Mouse (Mus musculus): ENCODE measurements at regions not wholly inside any gene's neighbourhood (a gene's known extent, or its start where the extent isn't known, plus 50 kb on each side); places are given as distances from the start of the nearest gene placed in this dataset.

GRCm38 (mm10) chr4:56387051-56387450 lies 352.8 kb upstream of the Gm26657 start:
- H3K27me3 ChIP-seq (replicated peaks; ENCODE audit: control insufficient read depth, insufficient read depth, low read length), result no peaks in the 10 kb centered on the region
- no peak for ATAC-seq (ENCODE audit: low read depth)
- no peak for DNase-seq (ENCODE audit: low spot score)
- H3K36me3 ChIP-seq (ENCODE audit: control insufficient read depth, insufficient read depth, low read length), result no peaks in the 10 kb centered on the region
- H3K4me1 ChIP-seq (ENCODE audit: control insufficient read depth, insufficient read depth, low read length), result no peaks in the 10 kb centered on the region
- H3K9me3 ChIP-seq (ENCODE audit: control insufficient read depth, low read length), result no peaks in the 10 kb centered on the region
- 79% methylated on average over 3 of the region's 3 CpGs for WGBS
- H3K4me2 ChIP-seq (ENCODE audit: low read depth, low read length), result no peak overlapping the region
- no peak overlapping the region for H3K9ac ChIP-seq (ENCODE audit: low read depth, low read length)
- no peak overlapping the region for H3K4me3 ChIP-seq (ENCODE audit: low read depth, low read length)
- no peak overlapping the region for H3K27ac ChIP-seq (replicated peaks; ENCODE audit: low read depth, low read length)

- no peak for ATAC-seq (ENCODE audit: low read depth)
- Histone ChIP-seq H3K36me3 (ENCODE audit: control insufficient read depth, insufficient read depth, low read length) (no peaks in the 10 kb centered on the region), H3K4me3 (ENCODE audit: low read depth, low read length) (no peak overlapping the region), H3K9me3 (ENCODE audit: control insufficient read depth, low read length) (no peaks in the 10 kb centered on the region), H3K9ac (ENCODE audit: low read depth, low read length) (no peak overlapping the region), H3K27ac (replicated peaks; ENCODE audit: low read depth, low read length) (no peak overlapping the region), H3K27me3 (replicated peaks; ENCODE audit: control insufficient read depth, insufficient read depth, low read length) (no peaks in the 10 kb centered on the region), H3K4me2 (ENCODE audit: low read depth, low read length) (no peak overlapping the region), H3K4me1 (ENCODE audit: control insufficient read depth, insufficient read depth, low read length) (0 out of 2 replicates have a peak, but pooled peaks cover 3% of the 10 kb centered on the region)
- 29% methylated on average over 5 of the region's 5 CpGs for WGBS
- DNase-seq (ENCODE audit: low spot score), result no peak
Observed at GRCm38 (mm10) chr4:56375745-56376144, 364.1 kb upstream of the Gm26657 start.

- Histone ChIP-seq H3K4me3 (ENCODE audit: low read depth, low read length) (no peak overlapping the region), H3K27me3 (replicated peaks; ENCODE audit: control insufficient read depth, insufficient read depth, low read length) (no peaks in the 10 kb centered on the region), H3K4me2 (ENCODE audit: low read depth, low read length) (no peak overlapping the region), H3K9ac (ENCODE audit: low read depth, low read length) (no peak overlapping the region), H3K27ac (replicated peaks; ENCODE audit: low read depth, low read length) (no peak overlapping the region), H3K4me1 (ENCODE audit: control insufficient read depth, insufficient read depth, low read length) (0 out of 2 replicates have a peak, but pooled peaks cover 3% of the 10 kb centered on the region), H3K36me3 (ENCODE audit: control insufficient read depth, insufficient read depth, low read length) (no peaks in the 10 kb centered on the region), H3K9me3 (ENCODE audit: control insufficient read depth, low read length) (no peaks in the 10 kb centered on the region)
- no peak for DNase-seq (ENCODE audit: low spot score)
- ATAC-seq (ENCODE audit: low read depth), result no peak
- WGBS, result 82% methylated on average over 3 of the region's 3 CpGs
Observed at GRCm38 (mm10) chr4:56374466-56374865, 365.4 kb upstream of the Gm26657 start.

- 60% methylated on average over 4 of the region's 4 CpGs for WGBS
- Histone ChIP-seq H3K4me2 (ENCODE audit: low read depth, low read length) (no peak overlapping the region), H3K27me3 (replicated peaks; ENCODE audit: control insufficient read depth, insufficient read depth, low read length) (no peaks in the 10 kb centered on the region), H3K27ac (replicated peaks; ENCODE audit: low read depth, low read length) (no peak overlapping the region), H3K4me1 (ENCODE audit: control insufficient read depth, insufficient read depth, low read length) (0 out of 2 replicates have a peak, but pooled peaks cover 3% of the 10 kb centered on the region), H3K9me3 (ENCODE audit: control insufficient read depth, low read length) (no peaks in the 10 kb centered on the region), H3K9ac (ENCODE audit: low read depth, low read length) (no peak overlapping the region), H3K36me3 (ENCODE audit: control insufficient read depth, insufficient read depth, low read length) (no peaks in the 10 kb centered on the region), H3K4me3 (ENCODE audit: low read depth, low read length) (no peak overlapping the region)
- no peak for DNase-seq (ENCODE audit: low spot score)
- ATAC-seq (ENCODE audit: low read depth), result no peak
Observed at GRCm38 (mm10) chr4:56373746-56374145, 366.1 kb upstream of the Gm26657 start.

GRCm38 (mm10) chr4:56373167-56373566 lies 366.7 kb upstream of the Gm26657 start:
- no peak for DNase-seq (ENCODE audit: low spot score)
- ATAC-seq (ENCODE audit: low read depth), result no peak
- H3K27ac ChIP-seq (replicated peaks; ENCODE audit: low read depth, low read length), result no peak overlapping the region
- H3K4me1 ChIP-seq (ENCODE audit: control insufficient read depth, insufficient read depth, low read length), result 0 out of 2 replicates have a peak, but pooled peaks cover 3% of the 10 kb centered on the region
- no peaks in the 10 kb centered on the region for H3K27me3 ChIP-seq (replicated peaks; ENCODE audit: control insufficient read depth, insufficient read depth, low read length)
- WGBS, result 69% methylated on average over 4 of the region's 4 CpGs
- no peak overlapping the region for H3K9ac ChIP-seq (ENCODE audit: low read depth, low read length)
- no peaks in the 10 kb centered on the region for H3K36me3 ChIP-seq (ENCODE audit: control insufficient read depth, insufficient read depth, low read length)
- H3K9me3 ChIP-seq (ENCODE audit: control insufficient read depth, low read length), result no peaks in the 10 kb centered on the region
- H3K4me2 ChIP-seq (ENCODE audit: low read depth, low read length), result no peak overlapping the region
- no peak overlapping the region for H3K4me3 ChIP-seq (ENCODE audit: low read depth, low read length)

- WGBS, result 44% methylated on average over 7 of the region's 7 CpGs
- H3K9me3 ChIP-seq (ENCODE audit: control insufficient read depth, low read length), result no peaks in the 10 kb centered on the region
- no peaks in the 10 kb centered on the region for H3K36me3 ChIP-seq (ENCODE audit: control insufficient read depth, insufficient read depth, low read length)
- DNase-seq (ENCODE audit: low spot score) (peak; percentile 64), ATAC-seq (ENCODE audit: low read depth) (no peak)
- 0 out of 2 replicates have a peak, but pooled peaks cover 3% of the 10 kb centered on the region for H3K4me1 ChIP-seq (ENCODE audit: control insufficient read depth, insufficient read depth, low read length)
- no peak overlapping the region for H3K4me2 ChIP-seq (ENCODE audit: low read depth, low read length)
- H3K4me3 ChIP-seq (ENCODE audit: low read depth, low read length), result no peak overlapping the region
- no peak overlapping the region for H3K9ac ChIP-seq (ENCODE audit: low read depth, low read length)
- H3K27me3 ChIP-seq (replicated peaks; ENCODE audit: control insufficient read depth, insufficient read depth, low read length), result no peaks in the 10 kb centered on the region
- H3K27ac ChIP-seq (replicated peaks; ENCODE audit: low read depth, low read length), result no peak overlapping the region
Observed at GRCm38 (mm10) chr4:56372711-56373110, 367.2 kb upstream of the Gm26657 start.

GRCm38 (mm10) chr4:56364594-56364993 lies 375.3 kb upstream of the Gm26657 start:
- Histone ChIP-seq H3K4me1 (ENCODE audit: control insufficient read depth, insufficient read depth, low read length) (no peaks in the 10 kb centered on the region), H3K9ac (ENCODE audit: low read depth, low read length) (no peak overlapping the region), H3K9me3 (ENCODE audit: control insufficient read depth, low read length) (no peaks in the 10 kb centered on the region), H3K4me2 (ENCODE audit: low read depth, low read length) (no peak overlapping the region), H3K4me3 (ENCODE audit: low read depth, low read length) (no peak overlapping the region), H3K36me3 (ENCODE audit: control insufficient read depth, insufficient read depth, low read length) (no peaks in the 10 kb centered on the region), H3K27me3 (replicated peaks; ENCODE audit: control insufficient read depth, insufficient read depth, low read length) (no peaks in the 10 kb centered on the region), H3K27ac (replicated peaks; ENCODE audit: low read depth, low read length) (no peak overlapping the region)
- DNase-seq (ENCODE audit: low spot score) (peak; percentile 36), ATAC-seq (ENCODE audit: low read depth) (no peak)
- 71% methylated on average over 6 of the region's 6 CpGs for WGBS

GRCm38 (mm10) chr4:56362121-56362520 lies 377.7 kb upstream of the Gm26657 start:
- Histone ChIP-seq H3K27ac (replicated peaks; ENCODE audit: low read depth, low read length) (no peak overlapping the region), H3K4me1 (ENCODE audit: control insufficient read depth, insufficient read depth, low read length) (no peaks in the 10 kb centered on the region), H3K27me3 (replicated peaks; ENCODE audit: control insufficient read depth, insufficient read depth, low read length) (no peaks in the 10 kb centered on the region), H3K9me3 (ENCODE audit: control insufficient read depth, low read length) (no peaks in the 10 kb centered on the region), H3K9ac (ENCODE audit: low read depth, low read length) (no peak overlapping the region), H3K36me3 (ENCODE audit: control insufficient read depth, insufficient read depth, low read length) (no peaks in the 10 kb centered on the region), H3K4me3 (ENCODE audit: low read depth, low read length) (no peak overlapping the region), H3K4me2 (ENCODE audit: low read depth, low read length) (no peak overlapping the region)
- DNase-seq (ENCODE audit: low spot score) (peak; percentile 71), ATAC-seq (ENCODE audit: low read depth) (no peak)
- 46% methylated on average over 6 of the region's 6 CpGs for WGBS

GRCm38 (mm10) chr4:56349216-56349615 lies 390.7 kb upstream of the Gm26657 start:
- Histone ChIP-seq H3K36me3 (ENCODE audit: control insufficient read depth, insufficient read depth, low read length) (no peaks in the 10 kb centered on the region), H3K9ac (ENCODE audit: low read depth, low read length) (no peak overlapping the region), H3K9me3 (ENCODE audit: control insufficient read depth, low read length) (no peaks in the 10 kb centered on the region), H3K27me3 (replicated peaks; ENCODE audit: control insufficient read depth, insufficient read depth, low read length) (no peaks in the 10 kb centered on the region), H3K4me3 (ENCODE audit: low read depth, low read length) (no peak overlapping the region), H3K27ac (replicated peaks; ENCODE audit: low read depth, low read length) (no peak overlapping the region), H3K4me2 (ENCODE audit: low read depth, low read length) (no peak overlapping the region), H3K4me1 (ENCODE audit: control insufficient read depth, insufficient read depth, low read length) (no peaks in the 10 kb centered on the region)
- DNase-seq (ENCODE audit: low spot score), result no peak
- WGBS, result 93% methylated on average over 5 of the region's 5 CpGs
- ATAC-seq (ENCODE audit: low read depth), result no peak
